Comparison of ENCODE assay signal across 10 mouse cellular contexts in the genomic region with DNA sequence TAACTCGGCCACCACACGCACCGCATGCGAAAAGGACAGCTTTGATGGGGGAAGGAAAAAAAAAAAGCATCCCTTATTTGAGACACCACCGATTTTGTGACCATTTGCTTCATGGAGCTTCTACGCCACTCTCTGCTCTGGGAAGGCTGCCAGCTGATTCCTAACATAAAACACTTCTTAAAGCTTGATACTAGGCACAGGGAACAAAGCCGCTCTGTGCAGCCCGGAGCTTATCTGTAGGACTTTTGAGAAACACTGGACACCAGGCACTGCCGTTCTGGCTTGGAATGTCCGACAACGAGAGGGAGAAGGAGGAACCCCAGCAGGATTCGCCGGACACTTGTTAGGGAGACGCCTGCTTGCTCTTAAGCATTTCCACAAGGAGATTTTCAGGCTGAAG. TPM values are rescaled to one million over a fixed set of nuclear protein-coding genes. Genes with fewer than 3 reads are reported as not detected.
DNase-seq lines count a peak whose midpoint lies in the region; ATAC-seq lines count a peak whose summit lies in the region.
"Had no signal": no experiment of that assay in that cellular context is flagged by ENCODE, and none has a peak within 500 bp of the region (broad histone marks: within the 10 kb centered on the region; RNA-seq: fewer than 3 reads in every experiment).

No protein-coding gene starts in this region.

- no peak for DNase-seq in hindbrain, embryonic 10.5 days (ENCODE audit: low spot score)
- DNase-seq in brain, adult 2 months (ENCODE audit: low read depth, low spot score) = peak; percentile 86
- no peak for DNase-seq in gastrocnemius, postnatal 10 days

- H3K9ac ChIP-seq in hindbrain, embryonic 13.5 days = peak overlapping the region; percentile 20; the same call in 1 of the 2 replicates
- H3K9ac ChIP-seq in heart, embryonic 16.5 days (ENCODE audit: low read length) = peak overlapping the region; percentile 99
- H3K9ac ChIP-seq in limb, embryonic 15.5 days = no peak overlapping the region
- H3K9ac ChIP-seq in kidney, embryonic 15.5 days = no peak overlapping the region
- H3K9ac ChIP-seq: liver, embryonic 14.5 days had no signal

- H3K4me1 ChIP-seq in hindbrain, embryonic 13.5 days (replicated peaks) = peaks cover 57% of the 10 kb centered on the region
- peaks cover 29% of the 10 kb centered on the region for H3K4me1 ChIP-seq in hindbrain, embryonic 10.5 days (replicated peaks)
- H3K4me1 ChIP-seq in heart, embryonic 16.5 days (ENCODE audit: control insufficient read depth, insufficient read depth, low read length) = peaks cover 36% of the 10 kb centered on the region
- peaks cover 48% of the 10 kb centered on the region for H3K4me1 ChIP-seq in limb, embryonic 15.5 days
- peaks cover 31% of the 10 kb centered on the region for H3K4me1 ChIP-seq in kidney, embryonic 15.5 days

- peak overlapping the region; percentile 18; the same call in 1 of the 2 replicates for H3K4me2 ChIP-seq in hindbrain, embryonic 13.5 days
- H3K4me2 ChIP-seq in heart, embryonic 16.5 days (ENCODE audit: low read depth, low read length) = peak overlapping the region; percentile 76
- no peak overlapping the region for H3K4me2 ChIP-seq in limb, embryonic 15.5 days
- no peak overlapping the region for H3K4me2 ChIP-seq in kidney, embryonic 15.5 days

- H3K9me3 ChIP-seq in hindbrain, embryonic 13.5 days = no peaks in the 10 kb centered on the region
- H3K9me3 ChIP-seq in hindbrain, embryonic 10.5 days = no peaks in the 10 kb centered on the region
- H3K9me3 ChIP-seq in heart, embryonic 16.5 days (replicated peaks; ENCODE audit: control insufficient read depth, low read length) = no peaks in the 10 kb centered on the region
- H3K9me3 ChIP-seq in limb, embryonic 15.5 days = no peaks in the 10 kb centered on the region
- no peaks in the 10 kb centered on the region for H3K9me3 ChIP-seq in kidney, embryonic 15.5 days (replicated peaks)

- no peak for ATAC-seq in hindbrain, embryonic 13.5 days (ENCODE audit: low FRiP score)
- ATAC-seq in heart, embryonic 16.5 days (replicated peaks; ENCODE audit: extremely low read depth, insufficient read depth, low FRiP score) = no peak; the same call in 1 of the 2 replicates
- ATAC-seq in limb, embryonic 15.5 days (ENCODE audit: insufficient number of reproducible peaks, low FRiP score, low TSS enrichment, low read depth) = no peak
- no peak for ATAC-seq in megakaryocyte, adult 5-6 weeks (ENCODE audit: poor library complexity, severe bottlenecking)
- no peak for ATAC-seq in kidney, embryonic 15.5 days (replicated peaks; ENCODE audit: low FRiP score)

- H3K36me3 ChIP-seq in hindbrain, embryonic 13.5 days = peaks cover 77% of the 10 kb centered on the region
- peaks cover 100% of the 10 kb centered on the region for H3K36me3 ChIP-seq in hindbrain, embryonic 10.5 days
- H3K36me3 ChIP-seq in heart, embryonic 16.5 days (ENCODE audit: control insufficient read depth, insufficient read depth) = peaks cover 71% of the 10 kb centered on the region
- peaks cover 79% of the 10 kb centered on the region for H3K36me3 ChIP-seq in limb, embryonic 15.5 days
- peaks cover 97% of the 10 kb centered on the region for H3K36me3 ChIP-seq in kidney, embryonic 15.5 days

- H3K27me3 ChIP-seq in hindbrain, embryonic 13.5 days = no peaks in the 10 kb centered on the region
- H3K27me3 ChIP-seq in hindbrain, embryonic 10.5 days (ENCODE audit: insufficient read depth, poor library complexity, severe bottlenecking) = no peaks in the 10 kb centered on the region
- H3K27me3 ChIP-seq in heart, embryonic 16.5 days (ENCODE audit: control insufficient read depth, insufficient read depth, low read length) = no peaks in the 10 kb centered on the region
- H3K27me3 ChIP-seq in limb, embryonic 15.5 days = no peaks in the 10 kb centered on the region
- H3K27me3 ChIP-seq in kidney, embryonic 15.5 days = no peaks in the 10 kb centered on the region

- 68% methylated on average over 14 of the region's 14 CpGs for WGBS in hindbrain, embryonic 13.5 days
- WGBS in hindbrain, embryonic 10.5 days = 92% methylated on average over 14 of the region's 14 CpGs
- 30% methylated on average over 14 of the region's 14 CpGs for WGBS in heart, embryonic 16.5 days
- 76% methylated on average over 14 of the region's 14 CpGs for WGBS in limb, embryonic 15.5 days
- WGBS in kidney, embryonic 15.5 days = 82% methylated on average over 14 of the region's 14 CpGs

- H3K4me3 ChIP-seq in hindbrain, embryonic 13.5 days = no peak overlapping the region
- no peak overlapping the region for H3K4me3 ChIP-seq in hindbrain, embryonic 10.5 days
- H3K4me3 ChIP-seq in heart, embryonic 16.5 days (ENCODE audit: low read length) = peak overlapping the region; percentile 42
- H3K4me3 ChIP-seq in limb, embryonic 15.5 days = no peak overlapping the region
- H3K4me3 ChIP-seq in kidney, embryonic 15.5 days (replicated peaks) = no peak overlapping the region

- H3K27ac ChIP-seq in hindbrain, embryonic 13.5 days = peak overlapping the region; percentile 30
- H3K27ac ChIP-seq in hindbrain, embryonic 10.5 days = no peak overlapping the region
- H3K27ac ChIP-seq in heart, embryonic 16.5 days (ENCODE audit: low read length) = peak overlapping the region; percentile 78
- H3K27ac ChIP-seq in limb, embryonic 15.5 days = peak overlapping the region; percentile 64; the same call in 1 of the 2 replicates
- no peak overlapping the region for H3K27ac ChIP-seq in kidney, embryonic 15.5 days
- H3K27ac ChIP-seq: liver, embryonic 14.5 days had no signal

RNA-seq across cellular contexts. Expression of a gene that starts 5.8 kb away (rescaled TPM):
- 133 TPM in 2 replicates for polyA plus RNA-seq in hindbrain, embryonic 13.5 days (2015; fragmentation: Nextera tagmentation; extraction: Ambion mirVana)
- 135 and 156 TPM in 2 replicates for polyA plus RNA-seq in hindbrain, embryonic 10.5 days (2016; fragmentation: Nextera tagmentation; extraction: Ambion mirVana)
- 178 and 190 TPM in 2 replicates for polyA plus RNA-seq in heart, embryonic 16.5 days (2015; fragmentation: Nextera tagmentation; extraction: Ambion mirVana)
- 116 and 117 TPM in 2 replicates for polyA plus RNA-seq in limb, embryonic 15.5 days (2015; fragmentation: Nextera tagmentation; extraction: Ambion mirVana)
- 125 and 137 TPM in 2 replicates for total RNA-seq in megakaryocyte, adult 5-6 weeks (2015)
- total RNA-seq in megakaryocyte, adult 5-6 weeks (2017) = 63.8 and 68.3 TPM in 2 replicates
- total RNA-seq in gastrocnemius, postnatal 10 days (2021) = 10 to 100 TPM; 80.2 to 88.9 TPM
- polyA plus RNA-seq in kidney, embryonic 15.5 days (2015; fragmentation: Nextera tagmentation; extraction: Ambion mirVana) = 134 and 138 TPM in 2 replicates

RNA-seq across cellular contexts. Expression of a gene that starts 51.0 kb away (rescaled TPM):
- 154 and 158 TPM in 2 replicates for polyA plus RNA-seq in hindbrain, embryonic 13.5 days (2015; fragmentation: Nextera tagmentation; extraction: Ambion mirVana)
- polyA plus RNA-seq in hindbrain, embryonic 10.5 days (2016; fragmentation: Nextera tagmentation; extraction: Ambion mirVana) = 109 and 113 TPM in 2 replicates
- 70.7 and 71.2 TPM in 2 replicates for polyA plus RNA-seq in heart, embryonic 16.5 days (2015; fragmentation: Nextera tagmentation; extraction: Ambion mirVana)
- 48.0 and 54.0 TPM in 2 replicates for polyA plus RNA-seq in limb, embryonic 15.5 days (2015; fragmentation: Nextera tagmentation; extraction: Ambion mirVana)
- total RNA-seq in megakaryocyte, adult 5-6 weeks (2015) = 58.7 and 69.9 TPM in 2 replicates
- 43.8 and 48.4 TPM in 2 replicates for total RNA-seq in megakaryocyte, adult 5-6 weeks (2017)
- total RNA-seq in gastrocnemius, postnatal 10 days (2021) = 1 to 10 TPM; 6.9 to 9.3 TPM
- polyA plus RNA-seq in kidney, embryonic 15.5 days (2015; fragmentation: Nextera tagmentation; extraction: Ambion mirVana) = 69.9 and 74.8 TPM in 2 replicates
- total RNA-seq: MEL had no signal

Comparison
In these comparisons a context has a peak if more than half of its experiments do, and no peak if none do; other contexts are left out.
1. H3K27ac ChIP-seq: peak in hindbrain, embryonic 13.5 days (single experiment), heart, embryonic 16.5 days (single experiment) and limb, embryonic 15.5 days (single experiment); none in hindbrain, embryonic 10.5 days (single experiment) and kidney, embryonic 15.5 days (single experiment).
2. H3K4me2 ChIP-seq: peak in hindbrain, embryonic 13.5 days (single experiment) and heart, embryonic 16.5 days (single experiment); none in limb, embryonic 15.5 days (single experiment) and kidney, embryonic 15.5 days (single experiment).
3. H3K9ac ChIP-seq: peak in hindbrain, embryonic 13.5 days (single experiment) and heart, embryonic 16.5 days (single experiment); none in limb, embryonic 15.5 days (single experiment) and kidney, embryonic 15.5 days (single experiment).